Mouse (Mus musculus): Measurements from ENCODE around the gene Klc2.

DNA sequence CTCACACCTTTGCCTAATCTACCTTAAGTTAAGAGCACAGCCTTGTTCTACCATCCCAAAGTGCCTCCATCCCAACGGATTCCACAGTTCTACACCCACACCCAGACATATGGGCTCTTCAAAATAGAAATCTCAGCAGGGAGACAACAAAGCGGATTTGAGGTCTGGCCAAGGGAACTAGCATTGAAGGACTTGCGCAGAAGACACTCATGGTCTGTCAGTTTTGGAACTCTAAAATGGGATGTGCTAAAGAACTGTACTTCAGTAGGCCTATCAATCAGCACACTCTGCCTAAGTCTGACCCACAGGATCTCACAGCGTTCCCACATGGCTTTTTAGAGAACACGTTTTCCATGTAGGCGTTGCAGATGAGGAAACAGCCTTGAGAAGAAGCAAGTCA, 32.0 kb upstream of the Klc2 start:
- TF ChIP-seq MXI1 (IDR thresholded peaks at IDR 0.05; ENCODE audit: low read depth, low read length) (no peak), POLR2A (IDR thresholded peaks at IDR 0.05; ENCODE audit: low read depth, low read length) (no peak), ETS1 (conservative IDR thresholded peaks at IDR 0.05; ENCODE audit: low read depth, low read length) (no peak), CTCF (conservative IDR thresholded peaks at IDR 0.05 in 1 of 2, IDR thresholded peaks at IDR 0.05 in 1 of 2; ENCODE audit: low read depth in 2 of 2, low read length in 2 of 2) (no peak), HCFC1 (IDR thresholded peaks at IDR 0.05; ENCODE audit: low read depth, low read length) (no peak), SMC3 (IDR thresholded peaks at IDR 0.05; ENCODE audit: low read depth, low read length) (no peak), BHLHE40 (IDR thresholded peaks at IDR 0.05; ENCODE audit: low read depth, low read length) (no peak), EP300 (IDR thresholded peaks at IDR 0.05; ENCODE audit: low read length) (no peak), ZC3H11A (IDR thresholded peaks at IDR 0.05; ENCODE audit: low read depth, low read length) (no peak)
